10 mouse cellular contexts compared by ENCODE assay signal in the genomic region with DNA sequence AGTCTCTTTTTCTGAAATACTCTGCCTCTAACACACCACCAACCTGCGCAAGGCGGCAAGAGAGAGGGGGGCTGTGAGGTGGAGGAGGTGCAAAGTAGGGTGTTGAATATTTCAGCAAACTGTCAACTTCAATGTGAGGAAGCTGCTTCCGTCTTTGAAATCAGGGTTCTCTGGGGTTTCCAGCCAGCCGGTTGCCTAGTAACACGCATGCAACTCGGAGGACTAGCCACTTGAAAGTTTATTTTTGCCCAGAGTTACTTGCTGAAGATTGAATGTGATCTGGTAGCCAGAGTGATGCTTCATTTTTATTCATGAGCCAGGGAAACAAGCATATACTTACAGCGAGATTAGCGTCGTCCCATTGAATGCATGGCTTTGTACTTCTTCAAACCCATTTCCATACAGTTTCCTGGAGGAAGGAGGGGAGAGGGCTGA. TPM values are rescaled to one million over a fixed set of nuclear protein-coding genes. Genes with fewer than 3 reads are reported as not detected.
A peak's percentile ranks its signal among the peaks of the same experiment; 100 is the strongest.
DNase-seq lines count a peak whose midpoint lies in the region; ATAC-seq and TF ChIP-seq lines count a peak whose summit lies in the region.
"Had no signal": no experiment of that assay in that cellular context is flagged by ENCODE, and none has a peak within 500 bp of the region (broad histone marks: within the 10 kb centered on the region; RNA-seq: fewer than 3 reads in every experiment).

No protein-coding gene starts in this region.

- no peak overlapping the region for H3K27ac ChIP-seq in forebrain, embryonic 11.5 days (ENCODE audit: low read depth, low read length)
- no peak overlapping the region for H3K27ac ChIP-seq in forebrain, embryonic 10.5 days
- H3K27ac ChIP-seq in hindbrain, embryonic 12.5 days: peak overlapping the region; percentile 80
- H3K27ac ChIP-seq in midbrain, postnatal 0 days (ENCODE audit: low read depth, low read length): peak overlapping the region; percentile 52
- H3K27ac ChIP-seq: embryonic facial prominence, embryonic 15.5 days had no signal

- H3K36me3 ChIP-seq in forebrain, embryonic 11.5 days (ENCODE audit: control insufficient read depth, insufficient read depth, low read length): no peaks in the 10 kb centered on the region
- H3K36me3 ChIP-seq in forebrain, embryonic 10.5 days (replicated peaks): no peaks in the 10 kb centered on the region
- no peaks in the 10 kb centered on the region for H3K36me3 ChIP-seq in hindbrain, embryonic 12.5 days
- H3K36me3 ChIP-seq in midbrain, postnatal 0 days (ENCODE audit: insufficient read depth, low read length): no peaks in the 10 kb centered on the region
- H3K36me3 ChIP-seq: embryonic facial prominence, embryonic 15.5 days had no signal

- no peaks in the 10 kb centered on the region for H3K9me3 ChIP-seq in forebrain, embryonic 11.5 days (ENCODE audit: control insufficient read depth, low read length)
- H3K9me3 ChIP-seq in forebrain, embryonic 10.5 days: no peaks in the 10 kb centered on the region
- H3K9me3 ChIP-seq in hindbrain, embryonic 12.5 days (replicated peaks): no peaks in the 10 kb centered on the region
- H3K9me3 ChIP-seq in midbrain, postnatal 0 days (ENCODE audit: low read length): no peaks in the 10 kb centered on the region
- H3K9me3 ChIP-seq: embryonic facial prominence, embryonic 15.5 days had no signal

- H3K4me2 ChIP-seq in forebrain, embryonic 11.5 days (ENCODE audit: low read depth, low read length, severe bottlenecking): no peak overlapping the region
- peak overlapping the region; percentile 13; the same call in 1 of the 2 replicates for H3K4me2 ChIP-seq in hindbrain, embryonic 12.5 days (replicated peaks)
- peak overlapping the region; percentile 23 for H3K4me2 ChIP-seq in midbrain, postnatal 0 days (ENCODE audit: low read depth, low read length, poor library complexity, severe bottlenecking)
- H3K4me2 ChIP-seq: embryonic facial prominence, embryonic 15.5 days had no signal

- no peak for DNase-seq in forebrain, embryonic 11.5 days (ENCODE audit: low spot score)
- DNase-seq in forebrain, embryonic 10.5 days (ENCODE audit: extremely low spot score, low spot score): no peak
- peak; percentile 66 for DNase-seq in CD4-positive, CD25-positive, alpha-beta regulatory T cell, adult 2 months (ENCODE audit: low read depth, low spot score)
- peak; percentile 53 for DNase-seq in midbrain, postnatal 0 days (ENCODE audit: low spot score)
- no peak for DNase-seq in adrenal gland, adult 8-10 months
- DNase-seq in adrenal gland, postnatal 36 days: no peak
- DNase-seq: kidney, adult 9 months had no signal

- peaks cover 73% of the 10 kb centered on the region for H3K27me3 ChIP-seq in forebrain, embryonic 11.5 days (ENCODE audit: control insufficient read depth, insufficient read depth, low read length)
- peaks cover 100% of the 10 kb centered on the region for H3K27me3 ChIP-seq in forebrain, embryonic 10.5 days (ENCODE audit: poor library complexity, severe bottlenecking)
- H3K27me3 ChIP-seq in hindbrain, embryonic 12.5 days: no peaks in the 10 kb centered on the region; the same call in 1 of the 2 replicates
- no peaks in the 10 kb centered on the region for H3K27me3 ChIP-seq in midbrain, postnatal 0 days (ENCODE audit: insufficient read depth, low read length)
- H3K27me3 ChIP-seq: embryonic facial prominence, embryonic 15.5 days had no signal

- ATAC-seq in forebrain, embryonic 11.5 days (replicated peaks; ENCODE audit: low FRiP score): peak; percentile 62
- peak; percentile 77 for ATAC-seq in hindbrain, embryonic 12.5 days (ENCODE audit: low FRiP score)
- peak; percentile 74 for ATAC-seq in midbrain, postnatal 0 days (ENCODE audit: low FRiP score)
- ATAC-seq in erythroblast, adult 5-6 weeks (replicated peaks; ENCODE audit: low FRiP score, poor library complexity, severe bottlenecking): no peak

- H3K4me1 ChIP-seq in forebrain, embryonic 11.5 days (replicated peaks; ENCODE audit: control insufficient read depth, insufficient read depth, low read length): peaks cover 13% of the 10 kb centered on the region; the same call in 1 of the 2 replicates
- H3K4me1 ChIP-seq in forebrain, embryonic 10.5 days: peaks cover 43% of the 10 kb centered on the region
- peaks cover 43% of the 10 kb centered on the region for H3K4me1 ChIP-seq in hindbrain, embryonic 12.5 days
- H3K4me1 ChIP-seq in midbrain, postnatal 0 days (ENCODE audit: insufficient read depth, low read length): peaks cover 12% of the 10 kb centered on the region; the same call in 1 of the 2 replicates

- no peak overlapping the region for H3K9ac ChIP-seq in forebrain, embryonic 11.5 days (ENCODE audit: low read length)
- no peak overlapping the region for H3K9ac ChIP-seq in hindbrain, embryonic 12.5 days
- no peak overlapping the region for H3K9ac ChIP-seq in midbrain, postnatal 0 days (replicated peaks; ENCODE audit: low read length, poor library complexity, severe bottlenecking)
- H3K9ac ChIP-seq: embryonic facial prominence, embryonic 15.5 days had no signal

- 16% methylated on average over 9 of the region's 9 CpGs for WGBS in forebrain, embryonic 11.5 days
- WGBS in forebrain, embryonic 10.5 days: 25% methylated on average over 9 of the region's 9 CpGs
- 11% methylated on average over 9 of the region's 9 CpGs for WGBS in hindbrain, embryonic 12.5 days
- 5% methylated on average over 9 of the region's 9 CpGs for WGBS in midbrain, postnatal 0 days

- TF ChIP-seq CTCF in midbrain, postnatal 0 days (IDR thresholded peaks at IDR 0.05): no peak; the same call in 1 of the 2 replicates

- H3K4me3 ChIP-seq in forebrain, embryonic 11.5 days (ENCODE audit: low read depth, low read length): no peak overlapping the region
- no peak overlapping the region for H3K4me3 ChIP-seq in forebrain, embryonic 10.5 days
- no peak overlapping the region for H3K4me3 ChIP-seq in hindbrain, embryonic 12.5 days
- H3K4me3 ChIP-seq in midbrain, postnatal 0 days (ENCODE audit: low read depth, low read length): no peak overlapping the region
- H3K4me3 ChIP-seq: embryonic facial prominence, embryonic 15.5 days had no signal

RNA-seq across cellular contexts. Expression of a gene that starts 33.8 kb away (rescaled TPM):
- 0.16 and 0.20 TPM in 2 replicates for polyA plus RNA-seq in forebrain, embryonic 11.5 days (2014; fragmentation: Nextera tagmentation; extraction: Ambion mirVana)
- not detected in 2 replicates for polyA plus RNA-seq in forebrain, embryonic 10.5 days (2016; fragmentation: Nextera tagmentation; extraction: Ambion mirVana)
- 0.60 and 1.1 TPM in 2 replicates for polyA plus RNA-seq in hindbrain, embryonic 12.5 days (2016; fragmentation: Nextera tagmentation; extraction: Ambion mirVana)
- total RNA-seq in midbrain, postnatal 0 days (2014; rRNA removed): 0.88 and 1.1 TPM in 2 replicates
- polyA plus RNA-seq in midbrain, postnatal 0 days (2015; fragmentation: Nextera tagmentation; extraction: Ambion mirVana): 0.54 and 0.74 TPM in 2 replicates
- total RNA-seq in adrenal gland, adult 8-10 months (2022): under 1 TPM in 3 of 4 experiments, not detected in 1; 0.08 to 0.49 (median 0.44) TPM
- total RNA-seq in erythroblast, adult 5-6 weeks (2015; ENCODE audit: low replicate concordance): not detected in 2 replicates
- not detected in 2 replicates for total RNA-seq in erythroblast, adult 5-6 weeks (2017; ENCODE audit: low replicate concordance)
- total RNA-seq in adrenal gland, postnatal 36 days (2021): not detected
- polyA plus RNA-seq: embryonic facial prominence, embryonic 15.5 days had no signal

Comparison
In these comparisons a context has a peak if more than half of its experiments do, and no peak if none do; other contexts are left out.
1. DNase-seq: peak in CD4-positive, CD25-positive, alpha-beta regulatory T cell, adult 2 months (single experiment) and midbrain, postnatal 0 days (single experiment); none in forebrain, embryonic 11.5 days (single experiment), forebrain, embryonic 10.5 days (single experiment), adrenal gland, adult 8-10 months (single experiment) and adrenal gland, postnatal 36 days (0 of 2).
2. H3K27ac ChIP-seq: peak in hindbrain, embryonic 12.5 days (single experiment) and midbrain, postnatal 0 days (single experiment); none in forebrain, embryonic 11.5 days (single experiment) and forebrain, embryonic 10.5 days (single experiment).